Mouse (Mus musculus): Measurements from ENCODE around the gene Pum3. TPM values are rescaled to one million over a fixed set of nuclear protein-coding genes. Genes with fewer than 3 reads are reported as not detected.

The Pum3 gene
- polyA plus RNA-seq (2014; fragmentation: Illumina TruSeq; extraction: RNeasy Lipid Tissue Mini Kit (QIAGEN cat#74804); ENCODE audit: low read depth, low replicate concordance), result 167 TPM

GRCm38 (mm10) chr19:27429745-27430251 lies at the start of gene Pum3:
Gene Pum3, minus strand, starts transcription at chr19:27429825.

Other genes with a start within 250 kb of the Pum3 start
- gene Vldlr, start 213.3 kb downstream of the Pum3 start, polyA plus RNA-seq (2014; fragmentation: Illumina TruSeq; extraction: RNeasy Lipid Tissue Mini Kit (QIAGEN cat#74804); ENCODE audit: low read depth, low replicate concordance), result 43.1 TPM
- gene Kcnv2, start 107.2 kb downstream of the Pum3 start, polyA plus RNA-seq (2014; fragmentation: Illumina TruSeq; extraction: RNeasy Lipid Tissue Mini Kit (QIAGEN cat#74804); ENCODE audit: low read depth, low replicate concordance), result not detected

Data from adrenal gland, adult 10 weeks (tissue).